Mouse (Mus musculus): ENCODE data around the gene Epha8. TPM values are rescaled to one million over a fixed set of nuclear protein-coding genes. Genes with fewer than 3 reads are reported as not detected.

Epha8 gene
- polyA plus RNA-seq, 1 experiment from 2014 or later, result 0.84 TPM

Other genes starting within 250 kb of the Epha8 start
- 8.2 and 8.9 TPM in 2 replicates for gene Ephb2, start 120.8 kb downstream of the Epha8 start, polyA plus RNA-seq (2015; fragmentation: Nextera tagmentation; extraction: Ambion mirVana)
- gene C1qb, start 70.6 kb downstream of the Epha8 start, polyA plus RNA-seq (2015; fragmentation: Nextera tagmentation; extraction: Ambion mirVana), result 67.2 and 68.8 TPM in 2 replicates
- 33.3 and 36.3 TPM in 2 replicates for gene C1qc, start 63.8 kb downstream of the Epha8 start, polyA plus RNA-seq (2015; fragmentation: Nextera tagmentation; extraction: Ambion mirVana)
- gene C1qa, start 58.0 kb downstream of the Epha8 start, polyA plus RNA-seq (2015; fragmentation: Nextera tagmentation; extraction: Ambion mirVana), result 50.0 and 58.6 TPM in 2 replicates
- gene Zbtb40, start 92.0 kb upstream of the Epha8 start, polyA plus RNA-seq (2015; fragmentation: Nextera tagmentation; extraction: Ambion mirVana), result 2.9 and 3.9 TPM in 2 replicates